Mouse (Mus musculus): ENCODE measurements around the gene Gpr61. TPM values are rescaled to one million over a fixed set of nuclear protein-coding genes. Genes with fewer than 3 reads are reported as not detected.
A peak's percentile ranks its signal among the peaks of the same experiment; 100 is the strongest.

The Gpr61 gene
- polyA plus RNA-seq, 1 experiment from 2014 or later, result 0.11 TPM

DNA sequence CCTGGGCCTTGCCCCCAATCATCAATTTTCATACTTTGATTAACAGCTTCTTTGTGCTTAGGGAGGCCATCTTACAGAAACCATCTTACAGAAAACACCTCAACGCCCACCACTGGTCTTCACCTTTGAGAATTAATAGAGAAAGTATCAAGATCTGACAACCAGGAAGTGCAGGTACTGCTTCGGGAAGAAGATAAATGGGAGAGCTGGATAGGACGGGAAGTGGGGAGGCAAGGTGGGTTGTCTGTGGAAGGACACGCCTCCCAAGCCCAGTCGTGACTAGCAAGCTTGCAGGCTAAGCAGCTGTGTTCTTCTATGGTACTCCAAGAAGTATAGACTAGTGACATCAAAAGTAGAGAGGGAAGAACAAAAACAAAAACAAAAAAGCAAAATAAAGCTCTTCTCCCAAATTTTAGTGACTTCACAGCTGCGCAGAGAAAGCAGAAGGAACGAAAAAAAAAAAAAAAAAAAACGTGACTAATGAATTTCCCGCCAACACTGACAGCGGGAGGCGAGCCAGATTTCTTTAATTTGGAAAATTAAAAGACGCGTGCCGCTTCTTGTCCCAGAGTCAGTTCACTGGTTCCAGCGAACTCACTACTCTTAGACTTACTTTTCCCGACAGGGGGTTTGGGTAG is 30.9 kb upstream of the Gpr61 start:
- DNase-seq (ENCODE audit: low spot score), result peak; percentile 21
- peak overlapping the region; percentile 96 for H3K4me2 ChIP-seq (replicated peaks; ENCODE audit: low read depth)
- H3K9ac ChIP-seq (ENCODE audit: low read length), result peak overlapping the region; percentile 67
- ATAC-seq (ENCODE audit: low FRiP score, low TSS enrichment), result no peak
- TF ChIP-seq EP300 (optimal IDR thresholded peaks at IDR 0.05), result no peak
- TF ChIP-seq CTCF (IDR thresholded peaks at IDR 0.05; ENCODE audit: low read depth), result no peak
- H3K27me3 ChIP-seq (ENCODE audit: control insufficient read depth, insufficient read depth, low read length), result no peaks in the 10 kb centered on the region
- peak overlapping the region; percentile 70 for H3K4me3 ChIP-seq (ENCODE audit: low read depth, low read length)
- no peaks in the 10 kb centered on the region for H3K36me3 ChIP-seq (ENCODE audit: control insufficient read depth, insufficient read depth, low read length)
- H3K27ac ChIP-seq (replicated peaks), result no peak overlapping the region
- H3K4me1 ChIP-seq (replicated peaks; ENCODE audit: control insufficient read depth, insufficient read depth), result no peaks in the 10 kb centered on the region
- WGBS, result 3% methylated on average over 16 of the region's 16 CpGs
- no peaks in the 10 kb centered on the region for H3K9me3 ChIP-seq (ENCODE audit: control insufficient read depth, low read length)

DNA sequence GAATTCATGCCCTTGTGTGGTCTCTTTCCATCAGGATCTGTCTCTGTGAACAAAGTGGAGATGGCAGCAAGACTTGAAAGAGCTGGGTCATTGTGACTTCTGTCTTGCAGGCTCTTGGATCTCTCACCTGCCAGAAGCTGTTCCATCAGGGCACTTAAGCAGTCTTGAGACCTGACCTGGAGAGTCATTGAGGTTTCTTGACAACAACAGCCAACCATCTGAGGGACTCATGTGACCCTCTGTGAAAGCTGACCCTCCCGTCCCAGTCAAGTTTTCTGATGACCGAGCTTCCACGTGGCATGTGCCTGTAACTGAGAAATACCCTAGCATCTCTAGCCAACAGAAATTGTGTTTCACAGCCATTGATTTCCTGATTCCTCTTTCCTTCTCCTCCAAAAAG is 30.1 kb upstream of the Gpr61 start:
- Histone ChIP-seq H3K4me2 (replicated peaks; ENCODE audit: low read depth) (no peak overlapping the region), H3K4me3 (ENCODE audit: low read depth, low read length) (no peak overlapping the region), H3K27ac (replicated peaks) (no peak overlapping the region), H3K9me3 (ENCODE audit: control insufficient read depth, low read length) (no peaks in the 10 kb centered on the region), H3K4me1 (replicated peaks; ENCODE audit: control insufficient read depth, insufficient read depth) (no peaks in the 10 kb centered on the region), H3K27me3 (ENCODE audit: control insufficient read depth, insufficient read depth, low read length) (no peaks in the 10 kb centered on the region), H3K36me3 (ENCODE audit: control insufficient read depth, insufficient read depth, low read length) (no peaks in the 10 kb centered on the region), H3K9ac (ENCODE audit: low read length) (no peak overlapping the region)
- WGBS, result 74% methylated on average over 3 of the region's 3 CpGs
- TF ChIP-seq CTCF (IDR thresholded peaks at IDR 0.05; ENCODE audit: low read depth) (no peak), EP300 (optimal IDR thresholded peaks at IDR 0.05) (no peak)
- DNase-seq (ENCODE audit: low spot score) (no peak), ATAC-seq (ENCODE audit: low FRiP score, low TSS enrichment) (no peak)

- no peak overlapping the region for H3K9ac ChIP-seq (ENCODE audit: low read length)
- H3K36me3 ChIP-seq (ENCODE audit: control insufficient read depth, insufficient read depth, low read length), result no peaks in the 10 kb centered on the region
- H3K4me1 ChIP-seq (replicated peaks; ENCODE audit: control insufficient read depth, insufficient read depth), result no peaks in the 10 kb centered on the region
- no peak for DNase-seq (ENCODE audit: low spot score)
- H3K4me2 ChIP-seq (replicated peaks; ENCODE audit: low read depth), result no peak overlapping the region
- TF ChIP-seq CTCF (IDR thresholded peaks at IDR 0.05; ENCODE audit: low read depth) (no peak), EP300 (optimal IDR thresholded peaks at IDR 0.05) (no peak)
- no peak overlapping the region for H3K4me3 ChIP-seq (ENCODE audit: low read depth, low read length)
- H3K27ac ChIP-seq (replicated peaks), result no peak overlapping the region
- no peaks in the 10 kb centered on the region for H3K9me3 ChIP-seq (ENCODE audit: control insufficient read depth, low read length)
- no peaks in the 10 kb centered on the region for H3K27me3 ChIP-seq (ENCODE audit: control insufficient read depth, insufficient read depth, low read length)
- 47% methylated on average over 2 of the region's 2 CpGs for WGBS
- no peak for ATAC-seq (ENCODE audit: low FRiP score, low TSS enrichment)
These were observed 25.8 kb upstream of the Gpr61 start for GRCm38 (mm10) chr3:108180514-108180913.

- H3K36me3 ChIP-seq (ENCODE audit: control insufficient read depth, insufficient read depth, low read length), result no peaks in the 10 kb centered on the region
- ATAC-seq (ENCODE audit: low FRiP score, low TSS enrichment), result peak; percentile 86
- WGBS, result 39% methylated on average over 7 of the region's 7 CpGs
- TF ChIP-seq EP300 (optimal IDR thresholded peaks at IDR 0.05) (no peak), CTCF (IDR thresholded peaks at IDR 0.05; ENCODE audit: low read depth) (peak; percentile 40)
- DNase-seq (ENCODE audit: low spot score), result peak; percentile 51
- H3K9ac ChIP-seq (ENCODE audit: low read length), result no peak overlapping the region
- no peak overlapping the region for H3K4me2 ChIP-seq (replicated peaks; ENCODE audit: low read depth)
- no peaks in the 10 kb centered on the region for H3K27me3 ChIP-seq (ENCODE audit: control insufficient read depth, insufficient read depth, low read length)
- H3K4me1 ChIP-seq (replicated peaks; ENCODE audit: control insufficient read depth, insufficient read depth), result no peaks in the 10 kb centered on the region
- no peaks in the 10 kb centered on the region for H3K9me3 ChIP-seq (ENCODE audit: control insufficient read depth, low read length)
- no peak overlapping the region for H3K4me3 ChIP-seq (ENCODE audit: low read depth, low read length)
- H3K27ac ChIP-seq (replicated peaks), result no peak overlapping the region
These were observed 24.4 kb upstream of the Gpr61 start for GRCm38 (mm10) chr3:108178756-108179715.

DNA sequence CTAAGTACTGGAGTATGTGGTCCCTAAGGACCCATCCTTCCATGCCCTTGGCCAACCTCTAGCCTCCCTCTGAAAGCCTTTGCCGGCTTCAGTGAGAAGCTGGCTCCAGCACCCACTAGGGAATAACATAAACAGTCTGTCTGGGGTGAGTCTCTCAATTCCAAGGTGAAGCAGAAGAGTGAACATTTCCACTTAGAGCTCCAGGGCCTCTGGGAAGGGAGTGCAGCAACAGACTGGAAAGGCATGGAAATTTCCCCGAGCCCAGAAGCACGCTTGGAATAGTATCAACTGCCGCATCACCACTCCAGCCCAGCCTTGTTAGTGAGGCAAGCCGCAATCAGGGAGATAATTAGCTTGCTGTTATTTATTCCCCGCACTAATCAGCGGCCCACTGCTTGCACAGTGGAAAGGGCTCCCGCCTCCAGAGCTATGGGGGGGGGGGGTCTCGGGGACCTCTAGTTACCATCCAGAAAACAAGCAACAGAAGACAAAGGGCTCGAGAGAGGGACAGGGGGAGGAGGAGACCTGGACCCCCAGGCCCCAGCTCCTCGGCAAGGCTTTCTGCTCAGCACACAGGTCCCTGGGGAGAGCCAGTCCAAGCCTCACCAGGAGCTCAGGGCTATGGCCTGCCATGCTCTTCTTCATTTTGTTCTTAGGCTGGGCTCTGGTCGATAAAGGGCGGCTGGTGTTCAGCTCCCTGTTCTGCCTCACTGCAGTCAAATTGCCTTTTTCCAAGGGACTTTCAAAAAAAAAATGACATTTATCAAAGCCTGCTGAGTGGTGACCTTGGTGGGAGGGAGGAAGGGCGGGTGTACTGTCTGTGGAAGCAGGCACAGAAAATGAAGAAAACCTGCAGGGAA is 20.2 kb upstream of the Gpr61 start:
- H3K4me1 ChIP-seq (replicated peaks; ENCODE audit: control insufficient read depth, insufficient read depth), result no peaks in the 10 kb centered on the region
- no peak for TF ChIP-seq CTCF (IDR thresholded peaks at IDR 0.05; ENCODE audit: low read depth)
- no peak for TF ChIP-seq EP300 (optimal IDR thresholded peaks at IDR 0.05)
- peak overlapping the region; percentile 36 for H3K4me2 ChIP-seq (replicated peaks; ENCODE audit: low read depth)
- no peaks in the 10 kb centered on the region for H3K9me3 ChIP-seq (ENCODE audit: control insufficient read depth, low read length)
- peak overlapping the region; percentile 61 for H3K27ac ChIP-seq (replicated peaks)
- H3K4me3 ChIP-seq (ENCODE audit: low read depth, low read length), result no peak overlapping the region
- ATAC-seq (ENCODE audit: low FRiP score, low TSS enrichment), result peak; percentile 42; the same call in 1 of the 2 replicates
- 31% methylated on average over 14 of the region's 14 CpGs for WGBS
- no peak overlapping the region for H3K9ac ChIP-seq (ENCODE audit: low read length)
- no peaks in the 10 kb centered on the region for H3K27me3 ChIP-seq (ENCODE audit: control insufficient read depth, insufficient read depth, low read length)
- no peak for DNase-seq (ENCODE audit: low spot score)
- H3K36me3 ChIP-seq (ENCODE audit: control insufficient read depth, insufficient read depth, low read length), result no peaks in the 10 kb centered on the region
